Mouse (Mus musculus) cerebellum, adult 8-10 months (tissue): ENCODE results near the gene Kidins220.

Experiments used
- DNase-seq: peaks from one replicate; pipeline ENCODE4 v3.0.0; 2022

Kidins220 gene

DNA sequence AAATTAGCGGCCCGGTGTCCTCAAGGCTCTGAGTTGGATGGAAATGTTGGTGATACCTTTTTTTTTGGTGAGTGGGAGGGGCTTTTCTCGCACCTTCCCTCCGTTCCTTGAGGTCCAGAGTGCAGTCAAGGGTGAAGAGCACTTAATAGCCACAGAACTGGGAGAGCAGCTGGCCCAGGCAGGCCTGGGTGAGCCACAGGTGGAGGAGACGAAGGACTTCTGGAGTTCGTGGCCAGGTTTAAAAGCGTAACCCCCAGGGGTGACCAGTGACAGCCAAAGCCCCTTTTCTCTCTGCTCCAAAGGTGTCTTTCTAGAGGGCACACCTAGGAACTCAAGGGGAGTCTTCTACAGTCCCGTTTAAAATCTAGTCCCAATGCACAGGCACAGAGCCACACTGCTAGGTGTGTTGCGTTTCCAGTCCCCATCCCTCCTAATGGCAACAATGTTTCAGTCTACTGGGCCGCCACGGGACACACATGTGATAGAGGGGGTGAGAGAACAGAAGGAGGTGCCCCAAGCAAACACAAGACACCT is 118.6 kb downstream of the Kidins220 start:
- peak; percentile 5 for DNase-seq

DNA sequence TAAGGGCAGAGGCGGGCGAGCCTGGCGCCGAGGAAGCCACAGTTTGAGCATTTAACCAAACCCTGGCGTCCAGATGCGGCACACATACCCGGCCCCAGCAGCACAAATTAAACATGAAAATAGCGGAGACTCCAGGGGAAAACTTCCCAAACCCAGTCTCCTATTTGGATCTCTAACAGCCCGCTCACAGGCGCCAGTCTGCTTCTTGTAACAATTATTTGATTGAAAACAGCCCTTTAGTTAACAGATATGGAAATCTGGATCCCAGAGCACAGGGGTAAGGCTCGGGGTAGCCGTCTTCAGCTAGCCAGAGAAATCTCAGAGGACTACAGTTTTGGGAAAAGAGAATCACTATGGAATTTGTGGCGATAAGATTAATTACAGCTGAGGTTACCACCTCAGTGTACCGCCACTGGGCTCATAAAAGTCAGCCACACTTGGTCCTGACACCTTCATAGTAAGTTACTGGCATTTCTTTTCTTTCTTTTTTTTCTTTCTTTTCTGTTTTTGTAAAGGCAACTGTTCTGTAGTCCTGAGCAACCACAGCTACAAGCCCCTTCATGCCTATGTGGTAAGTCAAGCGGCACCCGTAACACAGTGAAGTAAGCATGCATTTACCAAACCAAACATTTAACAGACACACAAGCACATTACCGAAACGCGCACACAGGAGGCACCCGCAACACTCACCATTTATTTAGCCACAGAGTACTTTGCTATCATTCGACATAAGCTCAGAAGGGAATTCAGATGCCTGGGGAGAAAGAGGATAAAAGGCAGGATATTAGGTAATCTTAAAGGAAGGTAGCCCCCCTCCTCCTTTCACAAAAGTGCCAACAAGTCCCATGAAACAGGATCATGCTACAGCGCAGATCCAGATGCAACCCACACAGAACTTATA is 120.1 kb downstream of the Kidins220 start:
- peak; percentile 10 for DNase-seq

DNA sequence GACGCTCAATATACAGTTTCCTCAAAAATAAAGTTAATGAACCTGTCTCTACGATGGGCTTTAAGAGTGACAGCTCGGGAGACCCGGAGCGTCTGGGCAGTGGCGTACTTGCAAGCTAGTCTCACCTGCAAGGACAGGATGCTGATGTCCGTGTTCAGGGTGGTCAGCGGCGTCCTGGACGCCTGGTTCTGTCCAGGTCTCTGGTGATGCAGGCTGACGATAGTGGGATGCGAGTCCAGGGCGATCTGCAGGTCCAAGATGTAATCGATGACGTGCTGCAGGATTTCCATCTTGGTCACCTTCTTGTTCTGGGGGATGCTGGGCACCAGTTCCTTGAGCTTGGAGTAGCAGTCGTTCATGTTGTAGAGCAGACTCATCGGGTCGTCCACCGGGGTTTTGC is 120.8 kb downstream of the Kidins220 start:
- DNase-seq: no peak

DNA sequence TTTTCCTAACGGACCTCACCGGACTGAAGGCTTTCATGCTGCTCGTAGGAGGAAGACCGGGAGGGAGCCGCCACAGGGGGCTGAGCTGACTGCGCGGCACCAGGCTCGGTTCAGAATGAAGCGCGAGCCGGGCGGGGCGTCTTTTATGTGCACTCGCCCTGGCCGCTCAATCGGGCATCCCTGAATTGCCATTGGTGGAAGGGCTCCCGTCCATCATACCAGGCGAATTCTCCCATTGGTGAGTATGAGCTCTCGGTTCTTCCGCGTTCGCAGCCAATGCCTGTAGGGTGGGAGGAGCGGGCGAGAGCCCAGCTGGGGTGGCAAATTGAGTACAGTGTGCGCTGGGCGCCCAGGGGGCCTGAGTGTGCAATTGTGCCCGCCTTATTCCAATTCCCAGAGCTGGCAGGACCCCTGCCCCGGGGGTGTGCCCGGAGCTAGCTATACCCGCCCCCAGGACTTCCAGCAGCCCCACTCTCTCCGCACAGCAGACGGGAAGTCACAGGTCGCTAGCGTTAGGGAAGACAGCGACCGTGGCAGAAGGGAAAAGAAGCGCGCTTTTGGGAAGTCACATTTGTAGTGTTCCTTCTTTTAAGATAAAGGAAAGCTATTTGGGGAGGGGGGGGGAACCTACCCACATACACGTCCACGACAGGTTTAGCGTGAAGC is 121.4 kb downstream of the Kidins220 start:
- DNase-seq: peak; percentile 94

DNA sequence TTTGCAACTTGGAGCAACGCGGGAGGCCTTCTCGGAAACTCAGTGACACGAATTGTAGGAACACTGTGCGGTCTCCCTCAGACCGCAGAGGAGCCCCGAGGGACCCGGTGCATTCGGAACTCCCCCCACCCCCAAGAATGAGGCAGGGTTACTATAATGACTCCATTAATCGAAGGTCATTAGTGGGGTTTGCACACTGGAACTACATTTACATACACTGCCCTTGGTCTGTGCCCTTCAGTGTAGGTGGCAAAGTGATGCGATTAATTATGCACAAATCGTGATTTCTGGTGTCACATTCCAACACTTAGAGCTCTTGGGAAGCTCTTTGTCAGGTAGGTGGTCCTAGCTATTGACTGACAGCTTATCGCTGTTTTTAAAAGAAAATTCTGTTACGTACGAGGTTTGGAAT is 121.9 kb downstream of the Kidins220 start:
- no peak for DNase-seq

DNA sequence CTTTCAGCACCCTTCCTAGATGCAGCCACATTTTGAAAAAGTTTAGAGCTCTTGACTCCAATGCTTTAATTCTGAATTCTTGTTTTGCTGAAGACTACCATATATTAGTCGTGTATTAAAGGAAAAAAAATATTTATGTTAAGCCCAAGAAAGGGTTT is 122.2 kb downstream of the Kidins220 start, which contains the start of gene Id2:
Gene Id2 (minus strand): TSS at position 89 of the 158 bp plus-strand sequence.
- DNase-seq: no peak

DNA sequence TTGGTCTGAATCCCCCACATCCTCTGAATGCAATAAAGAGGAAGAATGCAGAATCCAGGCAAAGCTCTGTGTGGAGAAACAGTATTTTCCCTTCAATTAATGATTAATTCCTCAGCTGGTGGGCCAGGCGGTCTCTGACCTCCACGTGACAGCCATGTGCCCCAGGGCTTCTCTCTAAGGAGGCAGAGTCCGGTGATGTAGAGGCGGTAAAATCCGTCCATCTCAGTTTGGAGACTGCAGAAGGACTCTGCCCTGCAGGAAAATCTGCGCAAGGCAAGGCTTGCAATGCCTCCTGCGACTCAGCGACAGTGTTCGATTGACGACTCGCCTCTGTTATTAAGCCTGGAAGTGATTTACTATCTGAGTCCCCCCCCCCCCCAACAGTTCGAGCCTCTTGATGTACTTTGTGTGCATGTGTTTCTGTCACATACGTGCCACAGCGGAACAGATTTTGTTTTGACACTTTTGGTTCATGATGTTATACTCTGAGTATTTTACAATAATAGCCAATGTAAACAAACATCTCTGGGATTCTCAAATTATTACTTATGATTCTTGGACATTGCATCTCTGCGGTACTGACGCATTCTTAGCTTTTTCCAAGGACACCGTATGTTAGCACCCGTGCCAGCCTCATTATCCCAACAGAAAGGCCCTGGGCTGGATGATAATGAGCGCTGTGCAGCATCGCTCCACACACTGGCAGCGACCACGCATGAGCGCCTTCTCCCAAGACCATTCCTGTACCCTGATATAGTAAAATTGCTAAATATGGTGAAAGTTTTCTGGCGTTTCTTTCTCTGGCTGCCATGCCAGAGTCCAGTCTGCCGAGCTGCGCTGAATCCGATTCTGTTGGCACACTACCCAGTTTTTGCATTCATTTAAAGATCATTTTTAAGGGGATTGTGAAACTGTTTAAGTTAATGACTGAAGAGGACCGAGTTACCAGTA is 122.8 kb downstream of the Kidins220 start:
- DNase-seq: peak; percentile 18

DNA sequence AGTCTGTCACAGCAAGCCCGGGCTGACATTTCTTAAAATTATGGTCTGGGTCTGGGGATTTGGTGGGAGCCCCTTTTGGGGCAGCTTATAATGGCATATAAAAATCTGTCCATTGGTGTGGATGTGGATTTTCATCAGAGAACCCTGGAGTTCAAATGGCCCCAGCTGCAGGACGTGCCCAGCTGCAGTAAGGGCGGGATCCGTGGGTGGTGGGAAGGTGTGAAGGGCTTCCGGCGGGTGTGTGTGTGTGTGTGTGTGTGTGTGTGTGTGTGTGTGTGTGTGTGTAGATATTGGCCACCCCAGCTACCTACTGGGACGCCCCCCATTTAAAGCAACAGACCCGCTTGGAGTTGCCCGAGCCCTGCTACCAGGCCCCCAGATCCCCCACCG is 123.4 kb downstream of the Kidins220 start:
- DNase-seq: no peak

DNA sequence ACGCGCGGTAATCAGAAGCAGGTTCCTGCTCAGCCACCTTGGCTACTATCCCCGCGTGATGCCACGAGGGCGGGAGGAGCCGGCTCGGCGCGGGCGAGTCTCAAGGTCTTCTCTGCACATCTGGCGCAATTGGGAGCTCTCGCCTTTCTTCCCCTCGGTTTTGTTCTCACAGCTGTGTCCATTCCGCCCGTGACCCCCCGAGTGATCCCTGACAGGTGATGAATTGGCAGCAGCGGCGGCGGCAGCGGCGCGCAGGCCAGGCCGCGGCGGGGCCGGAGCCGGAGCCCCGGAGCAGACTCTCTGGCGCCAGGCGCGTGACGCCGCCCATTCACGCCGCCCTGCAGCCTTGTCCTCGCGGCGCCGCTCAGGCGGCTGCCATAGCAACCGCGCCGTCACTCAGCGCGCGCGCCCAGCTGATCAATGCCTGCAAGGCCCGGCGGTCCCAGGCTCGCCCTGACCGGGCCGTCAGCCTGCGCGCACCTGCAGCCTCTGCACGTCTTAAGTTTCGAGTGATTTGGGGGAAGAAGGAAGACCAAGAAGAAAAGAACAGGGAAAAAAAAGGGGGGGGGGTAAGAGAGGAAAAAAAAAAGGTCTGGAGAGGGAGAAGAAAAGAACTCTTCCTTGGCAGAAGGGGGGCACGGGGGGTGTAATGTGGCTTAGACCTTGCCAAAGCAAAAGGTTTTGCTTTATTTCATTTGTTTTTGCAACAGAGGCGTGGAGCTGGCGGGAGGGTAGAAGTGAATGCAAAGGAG is 124.0 kb downstream of the Kidins220 start:
- peak; percentile 78 for DNase-seq

DNA sequence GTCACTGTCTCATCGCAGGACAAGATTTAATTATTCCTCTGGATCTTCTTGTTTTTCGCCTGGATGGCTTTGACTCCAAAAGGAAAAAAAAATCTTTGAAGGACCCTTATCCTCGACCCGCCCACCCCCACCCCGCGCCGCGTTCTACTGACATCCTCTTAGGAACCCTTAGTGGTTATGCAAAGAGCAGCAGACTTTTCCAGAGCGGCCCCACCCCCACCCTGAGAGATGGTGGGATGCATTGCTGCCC is 124.5 kb downstream of the Kidins220 start:
- no peak for DNase-seq

DNA sequence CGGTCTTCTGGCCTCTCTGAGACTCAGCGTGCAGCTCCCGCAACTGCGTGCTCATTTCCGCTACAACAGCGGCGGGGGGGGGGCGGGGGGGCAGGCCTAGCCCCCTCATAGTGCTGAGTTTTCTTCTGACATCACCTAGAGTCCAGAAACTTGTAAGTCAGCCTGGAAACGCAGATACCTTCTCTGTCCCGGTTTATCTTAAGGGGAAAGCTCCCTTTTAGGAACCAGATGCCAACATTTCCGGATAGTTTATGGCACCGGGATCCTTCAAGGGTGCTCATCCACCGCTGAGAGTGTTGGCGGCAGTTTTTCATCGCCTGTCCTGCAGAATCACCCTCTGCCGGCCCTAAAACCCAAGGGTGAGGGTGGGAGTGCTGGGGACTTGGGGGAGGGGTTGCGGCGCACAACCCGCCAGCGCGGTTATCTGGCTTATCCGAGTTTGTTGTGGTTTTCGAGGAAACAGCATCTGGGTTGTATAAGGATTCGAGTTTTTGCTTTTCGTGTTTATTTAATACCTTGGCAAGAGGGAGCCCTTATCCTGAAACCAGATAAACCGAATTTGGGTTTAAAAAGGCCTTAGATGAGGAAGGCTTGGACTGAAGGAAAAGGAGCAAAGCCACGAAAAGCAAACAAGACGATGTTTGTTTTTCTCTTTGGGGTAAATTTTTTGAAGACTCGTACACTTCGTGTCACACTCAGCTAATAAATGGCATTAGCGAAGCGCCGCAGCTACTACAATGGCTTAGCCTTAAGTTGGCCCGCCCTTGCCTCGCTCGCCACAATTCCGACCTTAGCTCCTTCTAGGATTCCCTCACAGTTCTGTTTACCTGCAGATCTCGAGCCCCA is 125.1 kb downstream of the Kidins220 start:
- peak; percentile 17 for DNase-seq

DNA sequence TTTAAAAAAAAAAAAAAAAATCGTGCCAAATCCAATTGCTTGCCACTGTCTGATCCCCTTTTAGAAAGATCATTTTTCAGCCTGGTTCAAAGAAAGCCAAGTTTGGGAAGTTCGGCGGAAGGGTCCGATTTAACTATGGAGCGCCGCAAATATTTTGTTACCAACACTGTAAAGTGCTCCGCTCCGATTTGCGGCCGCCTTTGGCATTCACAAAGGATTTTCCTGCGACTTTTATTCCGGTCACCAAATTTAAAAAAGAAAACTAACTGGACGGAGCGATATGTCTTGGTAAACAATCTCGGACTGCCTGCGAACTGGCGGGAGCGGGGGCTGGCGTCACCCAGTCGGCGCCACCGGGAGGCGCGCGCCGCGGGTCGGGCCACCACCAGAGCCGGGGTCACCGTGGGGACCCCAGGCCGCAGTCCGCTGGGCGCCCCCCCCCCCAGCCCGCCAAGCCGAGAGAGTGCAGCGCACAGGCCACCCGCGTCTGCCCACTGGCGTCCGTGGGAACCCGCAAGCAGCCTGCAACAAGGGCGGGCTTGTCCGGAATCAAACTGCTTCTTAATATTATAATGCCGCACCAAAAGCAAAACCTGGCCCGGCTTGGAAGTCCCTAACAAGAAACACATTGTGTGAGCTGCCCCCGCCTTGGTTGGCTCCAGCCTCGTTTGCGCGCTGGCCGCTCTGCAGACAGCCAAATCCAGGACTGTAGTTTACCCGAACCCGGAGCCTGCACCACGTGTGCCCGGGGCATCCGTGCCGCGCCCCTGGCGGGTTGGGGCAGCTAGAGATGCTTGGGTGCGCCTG is 125.9 kb downstream of the Kidins220 start:
- peak; percentile 28 for DNase-seq

DNA sequence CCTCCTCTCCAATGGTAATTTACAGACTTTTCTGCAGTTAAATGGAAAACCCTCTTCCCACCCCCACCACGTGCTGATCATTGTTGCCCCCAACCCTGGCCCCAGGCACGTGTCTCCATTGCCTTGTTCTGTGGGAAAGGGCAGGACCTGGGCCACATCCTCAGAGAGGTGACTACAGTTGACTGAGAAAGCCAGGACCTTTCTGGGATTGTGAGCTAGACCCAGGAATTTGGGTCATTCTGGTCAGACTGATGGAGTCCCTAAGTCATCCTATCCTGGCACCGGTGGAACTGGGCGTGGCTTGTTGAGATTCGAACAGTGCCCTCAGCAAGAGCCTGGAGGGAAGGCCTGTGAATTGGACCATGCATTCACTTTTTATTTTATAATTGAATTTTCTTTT is 126.7 kb downstream of the Kidins220 start:
- DNase-seq: peak; percentile 16

DNA sequence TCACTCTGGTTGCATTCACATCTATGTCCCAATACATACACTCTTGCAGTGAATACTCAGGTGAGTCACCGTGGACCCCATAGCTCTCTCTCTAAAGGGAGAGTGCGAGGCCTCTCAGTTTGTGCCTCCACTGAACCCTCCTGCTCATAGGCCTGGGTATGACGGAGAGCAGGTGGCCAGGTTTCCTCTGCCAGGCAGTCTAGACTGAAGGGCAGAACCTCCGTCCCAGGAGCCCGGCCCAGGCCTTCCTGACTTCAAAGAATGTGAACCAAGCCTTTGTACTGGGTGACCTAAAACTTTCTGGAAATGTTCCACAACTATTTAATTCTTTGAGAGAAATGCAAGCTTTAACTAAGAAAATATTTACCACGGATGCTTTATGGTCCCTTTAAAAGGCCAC is 129.2 kb downstream of the Kidins220 start:
- DNase-seq: no peak

DNA sequence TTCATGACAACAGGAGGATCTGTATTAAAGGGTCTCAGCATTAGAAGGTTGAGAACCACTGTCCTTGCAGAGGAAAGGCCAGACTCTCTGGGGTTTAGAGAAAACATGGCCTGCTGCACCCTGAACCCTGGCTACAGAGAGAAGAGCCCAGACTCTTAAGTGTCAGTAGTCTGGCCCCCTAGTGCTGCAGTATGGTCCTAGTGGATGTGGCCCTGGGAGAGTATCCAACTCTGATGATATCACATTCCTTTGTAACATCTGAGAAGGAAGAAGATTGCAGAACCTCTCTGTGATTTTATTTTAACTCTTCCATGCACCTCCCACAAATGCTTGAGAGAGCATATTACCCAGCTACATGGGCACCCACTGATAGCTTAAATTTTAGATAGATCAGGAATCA is 129.8 kb downstream of the Kidins220 start:
- DNase-seq: no peak

DNA sequence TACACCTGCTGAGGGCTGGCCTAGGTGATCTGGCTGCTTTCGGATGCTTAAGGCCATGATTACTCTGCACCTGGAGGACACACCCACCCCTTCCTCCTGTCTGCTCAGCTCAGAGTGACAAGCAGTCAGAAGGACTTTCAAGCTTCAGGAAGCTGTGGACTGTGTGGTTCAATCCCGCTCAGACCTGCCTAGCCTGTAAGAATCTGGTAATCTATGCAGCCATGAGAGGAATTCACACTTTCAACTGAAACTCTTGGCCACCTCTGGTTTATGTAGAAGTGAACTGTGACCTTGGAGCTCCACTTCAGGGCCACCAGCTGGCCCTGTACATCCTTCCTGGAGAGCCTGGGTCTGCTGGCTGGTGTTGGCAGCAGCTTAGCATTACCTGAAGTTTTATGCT is 134.1 kb downstream of the Kidins220 start:
- no peak for DNase-seq

DNA sequence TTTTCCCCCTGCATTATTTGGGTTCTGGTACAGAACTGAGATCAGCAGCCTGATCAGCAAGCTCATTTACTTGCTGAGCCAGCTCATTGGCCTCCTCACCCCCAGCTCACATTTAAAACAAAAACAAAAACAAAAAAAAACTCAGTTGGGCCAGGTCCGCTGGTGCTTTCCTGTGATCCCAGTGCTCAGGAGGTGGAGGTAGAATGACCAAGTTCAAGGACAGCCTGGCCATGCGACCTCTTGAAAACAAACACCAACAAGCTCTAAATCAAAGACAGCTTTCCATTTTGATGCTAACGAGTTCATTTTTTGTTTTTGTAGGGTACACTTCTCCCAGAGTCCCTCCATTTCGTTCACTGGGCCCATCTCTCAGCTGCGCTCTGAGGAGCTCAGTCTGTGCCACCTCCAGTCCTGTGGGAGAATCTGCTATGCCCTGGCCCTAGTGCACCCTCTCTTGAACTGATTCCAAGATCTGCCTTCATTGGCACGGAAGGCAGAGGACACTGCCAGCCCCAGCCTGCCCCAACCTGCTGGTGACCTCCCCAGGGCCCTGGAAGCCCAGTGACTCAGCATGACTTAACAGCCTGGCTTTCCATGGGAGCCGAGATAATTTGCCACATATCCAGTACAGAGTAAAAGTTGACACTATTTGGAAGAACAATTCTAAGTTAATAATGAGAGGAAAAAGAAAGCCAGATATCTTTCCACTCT is 135.4 kb downstream of the Kidins220 start:
- DNase-seq: peak; percentile 8

DNA sequence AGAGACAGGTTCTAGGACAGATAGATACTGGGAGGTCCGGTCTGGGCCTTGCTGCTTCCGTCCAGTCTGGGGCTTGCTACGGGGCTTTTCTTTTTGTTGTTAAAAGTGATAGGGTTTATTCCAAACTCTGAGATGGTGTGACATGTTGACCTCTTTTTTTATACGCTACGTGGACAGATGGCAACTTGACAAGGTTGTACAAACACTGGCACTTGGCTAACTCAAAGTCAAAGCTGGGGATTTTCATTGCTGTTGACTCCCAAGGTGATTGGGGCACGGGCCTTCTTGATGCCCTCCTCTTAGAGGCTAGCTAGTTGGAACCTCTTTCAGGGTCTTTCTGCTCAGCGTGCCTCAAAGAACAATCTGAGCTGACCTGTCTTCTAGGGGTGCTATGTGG is 136.0 kb downstream of the Kidins220 start:
- no peak for DNase-seq
